Mouse (Mus musculus): ENCODE data around the gene Sf3a3.

The Sf3a3 gene

GRCm38 (mm10) chr4:124737486-124737885 lies 22.9 kb downstream of the Sf3a3 start:
- no peak for DNase-seq (ENCODE audit: extremely low spot score, low spot score)

DNA sequence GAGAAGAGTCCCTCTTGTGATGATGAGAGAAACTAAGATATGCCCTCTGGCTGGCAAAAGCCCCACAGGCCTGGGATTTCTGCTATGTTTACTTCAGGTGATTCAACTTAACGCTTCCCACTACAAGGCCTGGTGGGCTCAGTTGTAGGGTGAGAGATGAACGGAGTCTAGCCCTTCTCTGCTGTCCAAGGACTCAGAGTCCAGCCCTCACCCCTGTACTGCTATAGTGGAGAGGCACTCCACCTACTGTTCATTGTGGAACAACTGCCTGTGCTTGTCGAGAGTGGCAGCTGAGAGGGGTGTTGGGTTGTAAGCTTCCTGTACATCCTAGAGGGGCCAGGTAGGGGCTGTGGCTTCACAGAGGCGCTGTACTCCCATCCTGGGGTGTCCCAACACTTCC lies 23.4 kb downstream of the Sf3a3 start:
- DNase-seq (ENCODE audit: extremely low spot score, low spot score), result no peak

GRCm38 (mm10) chr4:124738783-124739182 lies 24.2 kb downstream of the Sf3a3 start:
- DNase-seq (ENCODE audit: extremely low spot score, low spot score), result no peak

- peak; percentile 73 for DNase-seq (ENCODE audit: extremely low spot score, low spot score)
Measured at GRCm38 (mm10) chr4:124741376-124742343, 27.1 kb downstream of the Sf3a3 start, which contains the start of gene Inpp5b. Inpp5b (plus strand) TSS chr4:124741850.

- no peak for DNase-seq (ENCODE audit: extremely low spot score, low spot score)
Measured at GRCm38 (mm10) chr4:124742839-124743238, 28.3 kb downstream of the Sf3a3 start.

DNA sequence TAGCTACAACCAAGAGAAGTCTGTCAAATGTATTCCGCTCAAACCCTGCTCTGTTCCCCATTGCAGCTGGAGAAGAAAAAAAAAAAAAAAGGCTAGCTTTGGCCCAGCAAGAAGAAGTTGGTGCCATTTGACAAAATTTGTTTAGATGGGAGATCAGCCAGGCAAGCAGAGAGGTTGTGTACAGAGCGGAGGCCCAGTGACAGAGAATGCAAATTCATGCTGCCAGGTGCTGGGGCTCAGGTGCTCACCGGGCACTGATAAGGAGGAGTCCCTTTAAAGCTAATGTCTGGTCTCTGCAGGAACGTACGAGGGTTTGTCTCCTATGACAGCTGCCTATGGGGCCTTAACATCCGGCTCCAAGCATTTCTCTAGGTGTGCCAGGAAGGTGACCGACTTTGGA lies 32.0 kb downstream of the Sf3a3 start:
- no peak for DNase-seq (ENCODE audit: extremely low spot score, low spot score)

DNA sequence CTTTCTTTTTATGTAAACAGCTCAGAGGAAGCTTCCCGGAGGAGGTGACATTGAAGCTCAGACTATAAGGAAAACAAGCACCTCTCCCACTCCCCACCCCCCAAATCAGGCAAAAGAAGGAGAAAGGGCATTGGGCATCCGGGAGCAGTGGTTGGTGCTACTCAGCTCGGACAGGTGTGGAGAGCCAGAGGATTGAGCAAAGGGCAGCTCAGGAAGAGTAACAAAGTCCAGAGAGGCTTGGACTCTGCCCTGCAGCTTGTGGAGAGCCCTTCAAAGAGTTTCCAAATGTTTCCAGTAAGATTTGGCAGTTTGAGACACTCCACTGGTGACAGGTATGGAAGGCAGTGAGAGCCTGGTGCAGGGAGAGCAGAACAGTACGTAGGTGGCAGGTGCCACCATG lies 33.3 kb downstream of the Sf3a3 start:
- no peak for DNase-seq (ENCODE audit: extremely low spot score, low spot score)

DNA sequence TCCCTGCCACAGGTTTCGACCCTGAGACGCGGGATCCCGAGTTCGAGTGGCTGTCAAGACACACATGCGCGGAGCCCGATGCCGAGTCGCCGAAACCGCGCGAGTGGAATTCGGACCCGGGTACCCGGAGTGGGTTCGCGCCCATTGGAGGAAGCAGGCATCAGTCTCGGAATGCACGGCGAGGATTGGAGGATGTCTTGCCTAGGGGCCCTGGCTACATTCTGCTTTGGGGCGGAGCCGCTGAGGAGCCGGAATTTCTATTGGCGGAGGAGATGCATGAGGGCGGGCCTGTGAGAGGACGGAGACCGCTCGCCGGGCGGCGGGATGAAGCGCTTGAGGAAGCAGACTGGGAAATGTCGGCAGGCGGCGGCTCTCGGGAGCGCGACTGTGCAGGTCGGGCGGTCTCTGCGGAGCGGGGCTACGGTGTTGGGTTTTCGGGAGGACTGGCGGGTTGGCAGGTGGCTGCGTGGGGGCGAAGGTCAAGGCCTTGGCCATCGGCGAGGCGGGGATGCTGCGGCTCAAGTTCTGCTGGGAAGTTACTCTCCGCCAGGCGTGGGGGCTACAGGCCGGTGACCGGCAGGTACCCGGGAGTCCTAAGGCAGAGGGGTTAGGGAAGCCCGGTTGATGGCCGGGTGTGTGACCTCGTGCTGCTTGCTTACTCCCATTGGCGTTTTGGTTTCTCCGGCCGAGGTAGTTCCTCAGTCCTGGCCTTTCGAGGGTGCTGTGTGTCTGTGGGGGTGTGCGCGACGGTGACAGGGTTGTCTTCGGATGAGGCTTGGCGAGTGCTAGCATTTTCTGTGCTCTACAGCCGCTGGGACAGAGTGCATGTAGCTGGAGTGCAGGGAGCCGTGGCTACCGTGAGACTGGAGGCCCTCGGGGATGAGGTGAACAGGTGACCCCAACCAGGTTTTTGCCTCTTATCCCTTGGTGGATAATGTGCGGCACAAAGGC lies 37.0 kb downstream of the Sf3a3 start:
- DNase-seq (ENCODE audit: extremely low spot score, low spot score), result peak; percentile 93

- no peak for DNase-seq (ENCODE audit: extremely low spot score, low spot score)
Measured at GRCm38 (mm10) chr4:124752281-124753199, 38.0 kb downstream of the Sf3a3 start.

GRCm38 (mm10) chr4:124755526-124755925 lies 41.0 kb downstream of the Sf3a3 start:
- DNase-seq (ENCODE audit: extremely low spot score, low spot score), result no peak

DNA sequence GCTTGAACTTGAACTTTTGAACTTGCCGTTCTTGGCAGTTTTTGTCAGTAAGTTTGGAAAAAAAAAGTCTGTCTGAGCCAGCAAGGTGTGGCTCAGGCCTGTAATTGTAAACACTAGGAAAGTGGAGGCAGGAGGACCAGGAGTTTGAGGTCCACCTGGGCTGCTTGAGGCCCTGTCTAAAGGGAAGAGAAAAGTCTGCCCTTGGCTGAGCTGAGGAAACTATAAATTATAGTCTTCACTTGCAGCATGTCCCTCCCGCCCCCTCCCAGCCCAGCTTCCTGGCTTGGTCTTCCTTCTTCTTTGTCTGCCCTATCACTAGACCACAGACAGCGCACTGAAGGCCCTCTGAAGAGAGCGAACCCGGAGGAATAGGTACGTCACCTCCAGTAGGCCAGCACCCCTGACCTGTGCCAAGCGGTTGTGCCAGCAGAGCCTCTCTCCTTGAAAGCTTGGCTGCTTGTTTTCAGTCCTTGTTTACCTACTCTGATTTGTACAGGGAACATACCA lies 44.8 kb downstream of the Sf3a3 start:
- no peak for DNase-seq (ENCODE audit: extremely low spot score, low spot score)

DNA sequence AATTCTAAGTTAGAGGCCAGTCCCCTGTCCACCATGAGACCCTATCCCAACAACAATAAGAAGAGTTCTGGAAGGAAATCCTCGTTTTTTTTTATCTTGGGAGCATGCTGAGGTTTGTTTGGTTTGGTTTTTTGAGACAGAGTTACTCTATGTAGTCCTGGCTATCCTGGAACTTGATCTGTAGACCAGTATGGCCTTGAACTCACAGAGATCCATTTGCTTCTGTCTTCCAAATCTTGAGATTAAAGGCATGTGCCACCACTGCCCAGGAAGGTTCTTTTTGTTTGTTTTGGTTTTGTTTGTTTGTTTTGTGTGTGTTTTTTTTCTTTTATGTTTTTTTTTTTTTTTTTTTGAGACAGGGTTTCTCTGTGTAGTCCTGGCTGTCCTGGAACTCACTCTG lies 46.6 kb downstream of the Sf3a3 start:
- no peak for DNase-seq (ENCODE audit: extremely low spot score, low spot score)

GRCm38 (mm10) chr4:124762858-124763452 lies 48.4 kb downstream of the Sf3a3 start:
- DNase-seq (ENCODE audit: extremely low spot score, low spot score), result no peak

DNA sequence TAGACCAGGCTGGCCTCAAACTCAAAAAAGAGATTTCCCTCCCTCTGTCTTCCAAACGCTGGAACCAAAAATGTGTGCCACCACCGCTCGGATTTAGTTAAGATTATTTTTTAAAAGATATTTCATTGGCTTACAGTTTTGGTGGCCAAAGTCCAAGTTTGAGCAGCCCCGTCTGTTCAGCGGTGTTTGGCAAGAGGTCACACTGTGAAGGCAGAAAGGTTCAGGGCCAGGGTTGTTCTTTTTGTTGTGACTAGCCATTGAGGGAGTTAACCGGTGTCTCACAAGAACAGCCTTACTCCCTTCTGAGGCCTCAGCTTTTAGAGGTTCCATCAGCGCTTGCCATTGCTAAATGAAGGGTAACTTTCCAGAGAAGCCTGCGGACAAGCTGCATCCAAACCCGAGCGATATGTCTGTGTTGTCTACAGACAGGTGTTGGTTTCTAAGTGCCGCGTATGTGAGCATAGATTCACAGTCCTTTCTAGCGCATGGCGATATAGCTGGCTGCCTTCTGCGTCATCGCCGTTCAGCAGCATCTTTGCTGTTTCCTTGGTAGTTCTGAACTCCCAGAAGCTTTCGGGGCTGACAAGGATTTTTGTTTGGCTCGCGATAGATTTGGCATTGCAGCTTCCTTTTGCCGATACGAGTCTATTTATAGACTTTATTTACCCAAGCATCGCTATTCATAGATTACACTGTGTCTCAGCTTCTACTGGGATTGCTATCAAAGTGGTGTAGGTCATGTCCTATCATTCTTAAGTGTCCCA lies 51.4 kb downstream of the Sf3a3 start:
- DNase-seq (ENCODE audit: extremely low spot score, low spot score), result no peak

DNA sequence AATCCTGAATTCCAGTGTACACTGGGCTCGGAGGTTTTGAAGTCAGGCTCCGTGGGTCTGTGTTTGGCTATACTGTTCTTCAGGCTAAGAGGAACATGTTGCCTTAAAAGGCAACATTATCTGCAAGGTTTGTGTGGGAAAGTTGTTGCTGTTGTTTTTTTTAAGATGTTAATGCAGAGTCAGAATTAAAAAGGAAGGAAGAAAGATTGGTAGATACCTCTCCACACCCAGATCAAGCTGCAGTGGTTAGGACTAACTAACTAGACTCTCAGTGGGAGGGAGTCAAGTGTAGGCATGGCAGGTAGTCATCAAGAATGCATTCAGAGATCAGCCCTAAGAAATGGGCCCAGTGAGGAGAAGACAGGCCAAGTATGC lies 52.0 kb downstream of the Sf3a3 start:
- DNase-seq (ENCODE audit: extremely low spot score, low spot score), result no peak

DNA sequence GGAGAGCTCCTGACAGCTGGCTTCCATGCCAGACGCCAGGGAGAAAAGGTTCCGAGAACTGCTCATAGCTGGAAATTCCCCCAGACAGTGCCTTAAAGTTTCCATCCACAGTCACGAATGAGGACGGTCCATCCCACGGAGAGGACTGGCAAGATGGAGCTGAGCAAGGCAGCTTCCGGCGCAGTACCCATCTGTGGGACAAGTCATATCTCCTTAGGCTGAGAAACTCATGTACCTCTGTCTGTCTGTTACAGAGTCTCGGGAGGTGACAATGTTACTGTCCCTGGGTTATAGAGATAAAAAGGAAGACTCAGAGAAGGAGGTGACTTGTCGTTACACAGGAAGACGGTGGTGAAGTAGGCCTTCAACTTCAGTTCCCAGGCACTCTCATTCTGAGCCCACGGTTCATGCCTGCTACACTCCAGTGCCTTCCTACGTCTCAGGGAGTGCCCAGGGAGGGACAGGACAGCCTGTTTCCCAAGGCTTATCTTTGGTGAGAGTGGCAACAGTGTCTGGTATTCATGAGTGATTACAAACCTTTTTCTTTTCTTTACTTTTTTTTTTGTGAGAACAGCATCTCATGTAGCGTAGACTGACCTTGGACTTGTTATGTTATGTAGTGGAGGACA lies 54.5 kb downstream of the Sf3a3 start:
- no peak for DNase-seq (ENCODE audit: extremely low spot score, low spot score)

- DNase-seq (ENCODE audit: extremely low spot score, low spot score), result no peak
Measured at GRCm38 (mm10) chr4:124770624-124771023, 56.0 kb downstream of the Sf3a3 start.

- no peak for DNase-seq (ENCODE audit: extremely low spot score, low spot score)
Measured at GRCm38 (mm10) chr4:124772125-124772524, 57.5 kb downstream of the Sf3a3 start.

DNA sequence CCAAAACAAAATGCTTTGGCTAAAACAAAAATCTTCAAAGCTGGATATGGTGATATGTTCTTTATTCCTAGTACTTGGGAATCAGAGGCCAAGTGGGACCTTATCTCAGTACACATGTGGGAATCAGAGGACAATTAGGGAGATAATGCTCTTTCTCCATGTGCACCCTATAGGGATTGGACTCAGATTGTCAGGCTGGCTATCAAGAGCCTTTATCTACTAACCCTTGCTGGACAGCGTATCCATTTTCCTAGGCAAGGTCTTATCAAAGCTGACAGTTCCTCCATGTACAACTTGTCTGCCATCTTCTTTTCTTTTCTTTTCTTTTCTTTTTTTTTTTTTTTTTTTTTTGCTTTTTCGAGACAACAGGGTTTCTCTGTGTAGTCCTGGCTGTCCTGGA lies 58.9 kb downstream of the Sf3a3 start:
- no peak for DNase-seq (ENCODE audit: extremely low spot score, low spot score)

Measured in neural tube, embryonic 10.5 days (tissue).